Mouse (Mus musculus) hindbrain, embryonic 12.5 days (tissue): Measurements from ENCODE around the gene Togaram1. TPM values are rescaled to one million over a fixed set of nuclear protein-coding genes. Genes with fewer than 3 reads are reported as not detected.
A peak's percentile ranks its signal among the peaks of the same experiment; 100 is the strongest.

Source experiments
- ATAC-seq: fragments of 200-750 bp; cut with Nextera tagmentation; 2 replicates; pipeline ENCODE4 v1.8.0; 2017; ENCODE audit warnings: moderate TSS enrichment; ENCODE audit not compliant: low FRiP score
- H3K27ac ChIP-seq: fragments of 300-500 bp; sonication (generic); 2 replicates; pipeline ENCODE4 v1.5.1; 2016; ENCODE audit warnings: mild to moderate bottlenecking
- H3K27me3 ChIP-seq: fragments of 300-500 bp; sonication (generic); 2 replicates; pipeline ENCODE4 v1.6.1; 2016; ENCODE audit warnings: mild to moderate bottlenecking
- H3K36me3 ChIP-seq: fragments of 300-500 bp; sonication (generic); 2 replicates; pipeline ENCODE4 v1.6.1; 2016; ENCODE audit warnings: mild to moderate bottlenecking
- H3K4me1 ChIP-seq: fragments of 300-500 bp; sonication (generic); 2 replicates; pipeline ENCODE4 v1.6.1; 2016
- H3K4me2 ChIP-seq: fragments of 300-500 bp; sonication (generic); replicated peaks from 2 replicates; pipeline ENCODE4 v1.6.1; 2016; ENCODE audit warnings: mild to moderate bottlenecking
- H3K4me3 ChIP-seq: fragments of 300-500 bp; sonication (generic); 2 replicates; pipeline ENCODE4 v1.5.1; 2016; ENCODE audit warnings: mild to moderate bottlenecking
- H3K9ac ChIP-seq: fragments of 300-500 bp; sonication (generic); 2 replicates; pipeline ENCODE4 v1.6.1; 2016; ENCODE audit warnings: mild to moderate bottlenecking, moderate library complexity
- H3K9me3 ChIP-seq: fragments of 300-500 bp; sonication (generic); replicated peaks from 2 replicates; pipeline ENCODE4 v1.6.1; 2016; ENCODE audit warnings: mild to moderate bottlenecking
- WGBS: fragments of 180-500 bp; shearing (Covaris S2); methylation state at CpG from one replicate; pipeline ENCODE4 v1.1.7; 2016; 5-methylcytosine and 5-hydroxymethylcytosine counted together
- polyA plus RNA-seq: library from polyadenylated mRNA; unstranded; fragments of >200 nt; fragmentation: Nextera tagmentation; extraction: Ambion mirVana; gene quantifications from 2 replicates; pipeline ENCODE4 v1.2.1, GENCODE M21; 2016

Togaram1 gene
- 26.7 and 30.0 TPM in 2 replicates for polyA plus RNA-seq

GRCm38 (mm10) chr12:64965124-64966026 is at the start of gene Togaram1, which contains the start of gene Klhl28:
Gene Togaram1, plus strand, starts transcription at chr12:64965804.
Gene Klhl28, minus strand, starts transcription at chr12:64965534.
- Histone ChIP-seq H3K27me3 (no peaks in the 10 kb centered on the region), H3K36me3 (no peaks in the 10 kb centered on the region), H3K4me3 (peak within 1 kb of the TSS; percentile 85), H3K9me3 (no peaks in the 10 kb centered on the region), H3K27ac (peak within 1 kb of the TSS; percentile 86), H3K4me2 (peak within 1 kb of the TSS; percentile 95), H3K4me1 (peaks cover 30% of the 10 kb centered on the region), H3K9ac (peak within 1 kb of the TSS; percentile 94)
- under 1% methylated on average over 45 of the region's 45 CpGs for WGBS
- ATAC-seq: peak; percentile 99

GRCm38 (mm10) chr12:64916735-64917134 is 48.9 kb upstream of the Togaram1 start:
- no peak for ATAC-seq
- Histone ChIP-seq H3K36me3 (no peaks in the 10 kb centered on the region), H3K9ac (no peak overlapping the region), H3K27ac (no peak overlapping the region), H3K9me3 (no peaks in the 10 kb centered on the region), H3K4me1 (no peaks in the 10 kb centered on the region), H3K27me3 (no peaks in the 10 kb centered on the region), H3K4me3 (no peak overlapping the region), H3K4me2 (no peak overlapping the region)

- Histone ChIP-seq H3K27me3 (no peaks in the 10 kb centered on the region), H3K9ac (peak within 1 kb of the TSS; percentile 89), H3K4me3 (peak within 1 kb of the TSS; percentile 91), H3K4me1 (no peaks in the 10 kb centered on the region), H3K27ac (peak within 1 kb of the TSS; percentile 79), H3K4me2 (peak within 1 kb of the TSS; percentile 80), H3K36me3 (0 out of 2 replicates have a peak, but pooled peaks cover 5% of the 10 kb centered on the region), H3K9me3 (no peaks in the 10 kb centered on the region)
- peak; percentile 100 for ATAC-seq
- WGBS: under 1% methylated on average over 58 of the region's 93 CpGs
These were observed 47.8 kb upstream of the Togaram1 start, which contains the start of gene Gm527 for GRCm38 (mm10) chr12:64917578-64918471. Gene Gm527, plus strand, starts transcription at chr12:64917906.

GRCm38 (mm10) chr12:64937493-64937892 is 28.1 kb upstream of the Togaram1 start:
- no peak overlapping the region for H3K4me3 ChIP-seq
- no peaks in the 10 kb centered on the region for H3K4me1 ChIP-seq
- H3K27me3 ChIP-seq: no peaks in the 10 kb centered on the region
- no peak overlapping the region for H3K9ac ChIP-seq
- H3K27ac ChIP-seq: no peak overlapping the region
- H3K4me2 ChIP-seq: no peak overlapping the region
- ATAC-seq: no peak
- peaks cover 3% of the 10 kb centered on the region; the same call in 1 of the 2 replicates for H3K36me3 ChIP-seq
- no peaks in the 10 kb centered on the region for H3K9me3 ChIP-seq
- 88% methylated on average over 2 of the region's 2 CpGs for WGBS

GRCm38 (mm10) chr12:64964560-64964959 is 1.0 kb upstream of the Togaram1 start:
- Histone ChIP-seq H3K4me1 (peaks cover 27% of the 10 kb centered on the region), H3K4me3 (peak overlapping the region; percentile 85), H3K27me3 (no peaks in the 10 kb centered on the region), H3K9me3 (no peaks in the 10 kb centered on the region), H3K4me2 (peak overlapping the region; percentile 85), H3K36me3 (no peaks in the 10 kb centered on the region), H3K27ac (no peak overlapping the region), H3K9ac (peak overlapping the region; percentile 72)
- WGBS: 24% methylated on average over 4 of the region's 4 CpGs
- no peak for ATAC-seq

- WGBS: under 1% methylated on average over 44 of the region's 44 CpGs
- peak overlapping the region; percentile 94 for H3K9ac ChIP-seq
- no peaks in the 10 kb centered on the region for H3K9me3 ChIP-seq
- H3K4me3 ChIP-seq: peak overlapping the region; percentile 85
- peak overlapping the region; percentile 95 for H3K4me2 ChIP-seq
- H3K36me3 ChIP-seq: no peaks in the 10 kb centered on the region
- H3K27ac ChIP-seq: peak overlapping the region; percentile 86
- peaks cover 38% of the 10 kb centered on the region for H3K4me1 ChIP-seq
- ATAC-seq: no peak; the same call in 1 of the 2 replicates
- H3K27me3 ChIP-seq: no peaks in the 10 kb centered on the region
These were observed 562 bp downstream of the Togaram1 start for GRCm38 (mm10) chr12:64966101-64966631.

- peaks cover 42% of the 10 kb centered on the region for H3K4me1 ChIP-seq
- 4% methylated on average over 19 of the region's 19 CpGs for WGBS
- peak overlapping the region; percentile 86 for H3K27ac ChIP-seq
These were observed 1.2 kb downstream of the Togaram1 start for GRCm38 (mm10) chr12:64966652-64967435.

GRCm38 (mm10) chr12:64967470-64967869 is 1.9 kb downstream of the Togaram1 start:
- Histone ChIP-seq H3K9ac (peak overlapping the region; percentile 94), H3K36me3 (no peaks in the 10 kb centered on the region), H3K4me1 (peaks cover 46% of the 10 kb centered on the region), H3K4me2 (peak overlapping the region; percentile 95), H3K4me3 (peak overlapping the region; percentile 85), H3K27ac (no peak overlapping the region), H3K27me3 (no peaks in the 10 kb centered on the region), H3K9me3 (no peaks in the 10 kb centered on the region)
- ATAC-seq: no peak
- 0% methylated on average over 9 of the region's 9 CpGs for WGBS

More at GRCm38 (mm10) chr12:64966652-64967435, 1.2 kb downstream of the Togaram1 start:
- no peaks in the 10 kb centered on the region for H3K9me3 ChIP-seq
- no peak for ATAC-seq
- no peaks in the 10 kb centered on the region for H3K27me3 ChIP-seq
- H3K36me3 ChIP-seq: no peaks in the 10 kb centered on the region
- H3K4me3 ChIP-seq: peak overlapping the region; percentile 85
- H3K9ac ChIP-seq: peak overlapping the region; percentile 94
- peak overlapping the region; percentile 95 for H3K4me2 ChIP-seq

- Histone ChIP-seq H3K4me1 (peaks cover 46% of the 10 kb centered on the region), H3K4me3 (peak overlapping the region; percentile 85), H3K27me3 (no peaks in the 10 kb centered on the region), H3K27ac (no peak overlapping the region), H3K36me3 (no peaks in the 10 kb centered on the region), H3K9ac (peak overlapping the region; percentile 94), H3K4me2 (peak overlapping the region; percentile 95), H3K9me3 (no peaks in the 10 kb centered on the region)
- ATAC-seq: no peak
- WGBS: 9% methylated on average over 2 of the region's 2 CpGs
These were observed 2.5 kb downstream of the Togaram1 start for GRCm38 (mm10) chr12:64968067-64968466.

- Histone ChIP-seq H3K36me3 (no peaks in the 10 kb centered on the region), H3K27me3 (no peaks in the 10 kb centered on the region), H3K4me3 (no peak overlapping the region), H3K9me3 (no peaks in the 10 kb centered on the region), H3K27ac (no peak overlapping the region), H3K4me1 (peaks cover 39% of the 10 kb centered on the region), H3K9ac (no peak overlapping the region), H3K4me2 (peak overlapping the region; percentile 62)
- ATAC-seq: no peak
These were observed 5.8 kb downstream of the Togaram1 start for GRCm38 (mm10) chr12:64971399-64971798.

GRCm38 (mm10) chr12:64972063-64972462 is 6.5 kb downstream of the Togaram1 start:
- H3K4me2 ChIP-seq: no peak overlapping the region; the same call in 1 of the 2 replicates
- no peak for ATAC-seq
- 88% methylated on average over 6 of the region's 6 CpGs for WGBS

More at GRCm38 (mm10) chr12:64972063-64972462, 6.5 kb downstream of the Togaram1 start:
- Histone ChIP-seq H3K27ac (no peak overlapping the region), H3K9ac (no peak overlapping the region; the same call in 1 of the 2 replicates), H3K27me3 (no peaks in the 10 kb centered on the region), H3K4me3 (no peak overlapping the region), H3K4me1 (peaks cover 35% of the 10 kb centered on the region), H3K36me3 (no peaks in the 10 kb centered on the region), H3K9me3 (no peaks in the 10 kb centered on the region)
